Mouse (Mus musculus) spleen, adult 10 weeks (tissue): ENCODE data around the gene Ffar2. TPM values are rescaled to one million over a fixed set of nuclear protein-coding genes. Genes with fewer than 3 reads are reported as not detected.

ENCODE experiments used
- polyA plus RNA-seq: library from polyadenylated mRNA; stranded (reverse); fragments of 350-450 nt; fragmentation: Illumina TruSeq; extraction: RNeasy Lipid Tissue Mini Kit (QIAGEN cat#74804); gene quantifications from one replicate; pipeline ENCODE4 v1.2.3, GENCODE M21; 2015; ENCODE audit warnings: low replicate concordance; ENCODE audit not compliant: insufficient read depth

Ffar2 gene
- 23.9 TPM for polyA plus RNA-seq

GRCm38 (mm10) chr7:30823675-30824074 lies at the start of gene Ffar2:
Gene Ffar2 (minus strand): TSS chr7:30823775.

GRCm38 (mm10) chr7:30861464-30861863 lies 37.9 kb upstream of the Ffar2 start, which contains the start of gene Ffar1:
Gene Ffar1 (minus strand): TSS chr7:30861564.

GRCm38 (mm10) chr7:30856078-30856477 lies 32.5 kb upstream of the Ffar2 start, which contains the start of gene Ffar3:
Gene Ffar3 (minus strand): TSS chr7:30856178.

GRCm38 (mm10) chr7:30787377-30788022 lies 36.1 kb downstream of the Ffar2 start, which contains the start of gene Krtdap:
Gene Krtdap (plus strand): TSS chr7:30787896.

Other genes with a start within 250 kb of the Ffar2 start
- 45.0 TPM for gene Kmt2b, start 235.0 kb downstream of the Ffar2 start, polyA plus RNA-seq
- gene Zbtb32, start 224.9 kb downstream of the Ffar2 start, polyA plus RNA-seq = 2.5 TPM
- gene Upk1a, start 210.9 kb downstream of the Ffar2 start, polyA plus RNA-seq = 0.22 TPM
- gene Cox6b1, start 197.6 kb downstream of the Ffar2 start, polyA plus RNA-seq = 519 TPM
- gene Etv2, start 187.9 kb downstream of the Ffar2 start, polyA plus RNA-seq = not detected
- gene Rbm42, start 173.5 kb downstream of the Ffar2 start, polyA plus RNA-seq = 12.1 TPM
- 27.1 TPM for gene Haus5, start 158.8 kb downstream of the Ffar2 start, polyA plus RNA-seq
- not detected for gene Pmis2, start 152.2 kb downstream of the Ffar2 start, polyA plus RNA-seq
- gene 2200002J24Rik, start 124.8 kb downstream of the Ffar2 start, polyA plus RNA-seq = not detected
- gene Atp4a, start 111.6 kb downstream of the Ffar2 start, polyA plus RNA-seq = not detected
- gene Tmem147, start 94.2 kb downstream of the Ffar2 start, polyA plus RNA-seq = 51.8 TPM
- not detected for gene Gapdhs, start 80.1 kb downstream of the Ffar2 start, polyA plus RNA-seq
- gene Sbsn, start 72.3 kb downstream of the Ffar2 start, polyA plus RNA-seq = 5.4 TPM
- gene Dmkn, start 60.0 kb downstream of the Ffar2 start, polyA plus RNA-seq = 0.43 TPM
- gene Krtdap, start 35.9 kb downstream of the Ffar2 start, polyA plus RNA-seq = not detected
- gene Ffar3, start 32.4 kb upstream of the Ffar2 start, polyA plus RNA-seq = 0.41 TPM
- gene Ffar1, start 37.8 kb upstream of the Ffar2 start, polyA plus RNA-seq = 29.4 TPM
- 692 TPM for gene Cd22, start 56.6 kb upstream of the Ffar2 start, polyA plus RNA-seq
- 1.0 TPM for gene Mag, start 91.1 kb upstream of the Ffar2 start, polyA plus RNA-seq
- not detected for gene Hamp2, start 100.9 kb upstream of the Ffar2 start, polyA plus RNA-seq
- not detected for gene Hamp, start 120.3 kb upstream of the Ffar2 start, polyA plus RNA-seq
- gene Usf2, start 133.0 kb upstream of the Ffar2 start, polyA plus RNA-seq = 183 TPM
- gene Lsr, start 149.7 kb upstream of the Ffar2 start, polyA plus RNA-seq = 2.4 TPM
- 0.69 TPM for gene Fam187b, start 150.0 kb upstream of the Ffar2 start, polyA plus RNA-seq
- 388 TPM for gene Fxyd5, start 218.7 kb upstream of the Ffar2 start, polyA plus RNA-seq
- gene Fxyd7, start 227.7 kb upstream of the Ffar2 start, polyA plus RNA-seq = not detected
- 18.1 TPM for gene Fxyd1, start 233.4 kb upstream of the Ffar2 start, polyA plus RNA-seq
- 0.84 TPM for gene Lgi4, start 235.6 kb upstream of the Ffar2 start, polyA plus RNA-seq